Mouse (Mus musculus) lung, postnatal 0 days (tissue): ENCODE results near the gene Taf12.

Experiments used
- CTCF ChIP-seq: IDR thresholded peaks from 2 replicates; pipeline ENCODE4 v1.5.1; 2016; ENCODE audit warnings: antibody characterized with exemption, mild to moderate bottlenecking
- EP300 ChIP-seq: IDR thresholded peaks from 2 replicates; pipeline ENCODE4 v1.6.1; 2016; ENCODE audit warnings: antibody characterized with exemption, mild to moderate bottlenecking, control low read depth

DNA sequence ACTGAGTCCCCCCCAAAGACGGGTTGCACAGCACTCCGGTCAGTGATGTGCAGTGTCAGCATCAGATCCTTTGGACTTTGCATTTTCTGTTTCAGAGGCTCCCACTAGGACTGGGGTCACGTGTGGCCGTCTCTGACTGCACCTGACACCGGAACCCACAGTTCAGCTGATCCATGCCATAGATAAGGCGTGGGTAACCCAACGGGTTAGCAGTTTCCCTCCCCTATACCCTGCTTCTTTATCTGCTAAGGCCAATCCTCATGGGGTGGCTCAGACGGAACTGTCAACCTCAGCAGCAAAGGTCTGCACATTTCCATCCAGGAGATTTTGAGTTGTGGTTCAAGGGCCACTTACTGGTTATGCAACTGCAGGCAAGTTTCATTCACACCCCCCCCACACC, 31.1 kb downstream of the Taf12 start:
- TF ChIP-seq CTCF (no peak), EP300 (no peak)
